Mouse (Mus musculus): Measurements from ENCODE around the gene Dpep3. TPM values are rescaled to one million over a fixed set of nuclear protein-coding genes. Genes with fewer than 3 reads are reported as not detected.

Dpep3 gene
- polyA plus RNA-seq, 1 experiment from 2014 or later, result not detected

- Histone ChIP-seq H3K9me3 (no peaks in the 10 kb centered on the region), H3K4me1 (replicated peaks) (no peaks in the 10 kb centered on the region), H3K4me2 (no peak overlapping the region), H3K27me3 (peaks cover 21% of the 10 kb centered on the region), H3K4me3 (no peak overlapping the region), H3K36me3 (no peaks in the 10 kb centered on the region), H3K9ac (no peak overlapping the region), H3K27ac (replicated peaks) (no peak overlapping the region)
- ATAC-seq (ENCODE audit: low read depth), result no peak
- WGBS, result 70% methylated on average over 8 of the region's 8 CpGs
Observed at GRCm38 (mm10) chr8:105971019-105971720, 8.1 kb downstream of the Dpep3 start.

GRCm38 (mm10) chr8:105969367-105969766 is 9.9 kb downstream of the Dpep3 start:
- Histone ChIP-seq H3K9me3 (no peaks in the 10 kb centered on the region), H3K4me2 (no peak overlapping the region), H3K4me3 (no peak overlapping the region), H3K27ac (replicated peaks) (no peak overlapping the region), H3K27me3 (peaks cover 39% of the 10 kb centered on the region), H3K4me1 (replicated peaks) (peaks cover 11% of the 10 kb centered on the region), H3K36me3 (no peaks in the 10 kb centered on the region), H3K9ac (no peak overlapping the region)
- ATAC-seq (ENCODE audit: low read depth), result no peak
- WGBS, result 79% methylated on average over 1 of the region's 1 CpGs

DNA sequence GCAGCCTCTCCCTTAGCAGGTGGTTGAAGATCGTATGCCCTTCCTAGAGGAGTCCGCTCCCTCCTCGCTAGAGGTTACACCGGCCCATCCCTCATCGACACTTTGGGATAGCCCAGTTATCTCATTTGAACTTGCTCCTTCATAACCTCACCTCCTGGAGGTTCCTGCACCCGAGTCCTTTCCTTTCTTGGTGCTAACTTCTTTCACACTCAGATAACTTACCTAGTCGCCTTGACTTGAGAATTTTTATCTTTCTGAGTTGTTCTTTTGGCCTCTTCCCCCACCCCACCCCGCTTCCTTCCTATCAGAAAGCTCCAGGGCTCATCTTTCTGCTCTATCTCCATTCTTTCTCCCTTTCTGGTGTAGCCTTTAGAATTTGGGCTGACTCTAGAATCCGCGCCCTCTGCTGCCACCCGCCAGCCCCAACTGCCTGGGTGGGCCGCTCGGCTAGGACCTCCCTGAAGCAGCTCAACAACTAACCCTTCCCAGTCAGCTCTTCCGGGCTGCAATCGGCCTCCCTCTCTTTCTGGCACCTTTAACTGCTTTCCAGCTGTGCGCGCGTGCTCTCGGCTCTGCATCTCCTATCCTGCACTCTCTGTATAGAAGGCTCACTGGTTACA is 12.4 kb downstream of the Dpep3 start:
- peak overlapping the region; percentile 4; the same call in 1 of the 2 replicates for H3K4me3 ChIP-seq

GRCm38 (mm10) chr8:105965905-105966341 is 13.3 kb downstream of the Dpep3 start, which contains the start of gene Slc12a4:
Gene Slc12a4 (minus strand): TSS chr8:105966097.
- H3K27ac ChIP-seq (replicated peaks), result no peak within 1 kb of the TSS
- H3K27me3 ChIP-seq, result peaks cover 45% of the 10 kb centered on the region
- peak within 1 kb of the TSS; percentile 50 for H3K4me3 ChIP-seq
- peak; percentile 71 for ATAC-seq (ENCODE audit: low read depth)
- WGBS, result under 1% methylated on average over 35 of the region's 47 CpGs
- no peaks in the 10 kb centered on the region for H3K36me3 ChIP-seq
- H3K4me2 ChIP-seq, result peak within 1 kb of the TSS; percentile 60
- H3K4me1 ChIP-seq (replicated peaks), result peaks cover 11% of the 10 kb centered on the region
- H3K9me3 ChIP-seq, result no peaks in the 10 kb centered on the region
- H3K9ac ChIP-seq, result peak within 1 kb of the TSS; percentile 68

More for the DNA sequence above, 12.4 kb downstream of the Dpep3 start:
- no peak overlapping the region for H3K27ac ChIP-seq (replicated peaks)
- no peaks in the 10 kb centered on the region for H3K9me3 ChIP-seq
- no peaks in the 10 kb centered on the region for H3K36me3 ChIP-seq
- WGBS, result 8% methylated on average over 19 of the region's 19 CpGs
- H3K27me3 ChIP-seq, result peaks cover 45% of the 10 kb centered on the region
- H3K9ac ChIP-seq, result no peak overlapping the region
- ATAC-seq (ENCODE audit: low read depth), result no peak
- H3K4me2 ChIP-seq, result peak overlapping the region; percentile 60
- peaks cover 11% of the 10 kb centered on the region for H3K4me1 ChIP-seq (replicated peaks)

DNA sequence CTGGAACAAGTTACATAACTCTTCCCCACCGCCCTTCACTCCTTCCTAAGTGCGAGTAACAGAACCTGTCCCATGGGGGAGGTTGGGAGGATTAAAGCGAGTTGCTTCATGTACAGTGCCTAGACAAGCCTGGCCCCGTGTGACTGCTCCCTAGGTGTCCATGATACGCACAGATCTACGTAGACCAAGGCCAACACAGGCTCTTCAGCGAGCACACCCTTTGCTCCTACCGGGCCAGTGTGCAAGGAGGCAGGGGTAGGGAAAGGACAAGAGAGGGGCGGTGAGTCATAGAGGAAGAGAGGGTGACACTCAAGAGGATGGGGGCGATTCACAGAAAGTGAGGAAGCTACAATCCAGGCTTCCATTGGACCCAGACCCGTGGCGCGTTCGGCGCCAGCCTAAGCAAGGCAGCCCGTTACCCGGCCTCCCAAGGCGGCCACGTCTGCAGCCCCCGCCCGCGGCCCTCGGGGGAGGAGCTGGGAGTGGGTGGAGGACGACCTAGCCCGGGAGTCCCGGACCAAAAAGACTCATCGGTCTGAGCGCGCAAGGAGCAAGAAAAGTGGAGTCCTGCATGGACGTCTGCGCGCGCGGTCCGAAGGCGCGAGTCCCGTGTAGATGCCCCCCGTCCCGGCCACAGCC is 13.8 kb downstream of the Dpep3 start:
- no peak overlapping the region for H3K27ac ChIP-seq (replicated peaks)
- peak overlapping the region; percentile 50 for H3K4me3 ChIP-seq
- WGBS, result 3% methylated on average over 34 of the region's 40 CpGs
- H3K9ac ChIP-seq, result peak overlapping the region; percentile 68
- peak; percentile 69 for ATAC-seq (ENCODE audit: low read depth)
- H3K27me3 ChIP-seq, result peaks cover 45% of the 10 kb centered on the region
- peak overlapping the region; percentile 60 for H3K4me2 ChIP-seq
- no peaks in the 10 kb centered on the region for H3K9me3 ChIP-seq
- peaks cover 11% of the 10 kb centered on the region for H3K4me1 ChIP-seq (replicated peaks)
- H3K36me3 ChIP-seq, result no peaks in the 10 kb centered on the region

DNA sequence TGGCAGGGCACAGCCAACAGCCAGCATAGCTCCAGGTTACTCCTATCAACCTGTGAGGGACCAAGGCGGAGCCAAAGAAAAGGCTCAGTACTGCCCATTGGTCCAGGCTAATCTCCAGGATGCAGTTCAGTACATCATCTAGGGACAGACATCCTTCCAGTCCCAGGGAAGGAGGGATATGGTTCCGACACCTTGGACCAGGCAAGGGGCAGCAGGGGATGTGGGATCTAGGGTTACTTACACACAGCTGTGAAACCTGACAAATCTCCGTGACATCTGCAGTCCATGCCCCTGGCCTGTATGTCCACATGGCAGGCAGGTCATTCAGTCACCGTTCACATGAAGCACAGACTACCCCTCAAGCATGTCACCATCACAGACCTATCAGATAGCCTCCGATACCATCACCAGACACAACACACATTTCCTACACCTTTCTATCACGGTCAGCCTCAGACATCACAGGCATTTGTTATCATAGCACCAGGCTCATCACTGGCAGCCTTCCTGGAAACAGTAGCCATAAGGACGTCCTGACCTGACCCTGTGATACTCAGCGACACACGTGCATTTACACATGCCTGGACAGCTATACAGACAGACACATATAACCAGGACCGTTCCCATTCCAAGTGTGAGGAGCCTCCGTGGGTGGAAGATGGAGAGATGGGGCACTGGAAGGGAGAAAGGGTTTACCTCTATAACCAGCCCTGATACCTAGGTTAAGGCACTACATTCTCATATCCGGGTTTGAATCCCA is 14.5 kb downstream of the Dpep3 start:
- no peaks in the 10 kb centered on the region for H3K36me3 ChIP-seq
- peaks cover 11% of the 10 kb centered on the region for H3K4me1 ChIP-seq (replicated peaks)
- no peak overlapping the region for H3K27ac ChIP-seq (replicated peaks)
- H3K4me2 ChIP-seq, result peak overlapping the region; percentile 60
- H3K9ac ChIP-seq, result peak overlapping the region; percentile 68; the same call in 1 of the 2 replicates
- H3K4me3 ChIP-seq, result peak overlapping the region; percentile 50
- H3K27me3 ChIP-seq, result peaks cover 45% of the 10 kb centered on the region
- H3K9me3 ChIP-seq, result no peaks in the 10 kb centered on the region
- 69% methylated on average over 12 of the region's 12 CpGs for WGBS
- ATAC-seq (ENCODE audit: low read depth), result no peak

GRCm38 (mm10) chr8:105961536-105961935 is 17.7 kb downstream of the Dpep3 start:
- Histone ChIP-seq H3K4me2 (no peak overlapping the region), H3K4me1 (replicated peaks) (peaks cover 11% of the 10 kb centered on the region), H3K27me3 (peaks cover 27% of the 10 kb centered on the region), H3K27ac (replicated peaks) (no peak overlapping the region), H3K36me3 (no peaks in the 10 kb centered on the region), H3K9me3 (no peaks in the 10 kb centered on the region), H3K4me3 (no peak overlapping the region), H3K9ac (no peak overlapping the region)
- WGBS, result 87% methylated on average over 10 of the region's 10 CpGs
- no peak for ATAC-seq (ENCODE audit: low read depth)

DNA sequence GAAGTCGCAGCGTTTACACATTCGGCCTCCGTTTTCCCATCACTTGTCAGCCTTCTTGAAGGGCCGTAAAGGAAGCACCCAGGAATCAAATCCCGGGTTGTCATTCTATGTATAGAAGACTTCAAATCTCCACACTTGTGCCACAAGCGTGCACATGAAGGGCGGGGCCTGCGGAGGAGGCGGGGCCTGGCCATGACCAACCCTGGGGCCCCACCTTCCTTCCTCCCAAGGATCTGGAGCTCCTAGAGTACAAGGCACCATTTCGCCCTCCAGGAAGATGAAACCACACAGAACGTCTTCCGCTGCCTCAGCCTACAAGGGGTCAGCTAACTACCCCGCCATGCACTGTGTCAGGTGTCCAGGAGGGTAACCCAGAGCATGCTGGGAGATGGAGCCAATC is 18.1 kb downstream of the Dpep3 start:
- Histone ChIP-seq H3K4me2 (no peak overlapping the region), H3K9ac (no peak overlapping the region), H3K9me3 (no peaks in the 10 kb centered on the region), H3K4me1 (replicated peaks) (peaks cover 11% of the 10 kb centered on the region), H3K36me3 (no peaks in the 10 kb centered on the region), H3K27ac (replicated peaks) (no peak overlapping the region), H3K4me3 (no peak overlapping the region), H3K27me3 (peaks cover 23% of the 10 kb centered on the region)
- ATAC-seq (ENCODE audit: low read depth), result no peak
- WGBS, result 78% methylated on average over 14 of the region's 14 CpGs

DNA sequence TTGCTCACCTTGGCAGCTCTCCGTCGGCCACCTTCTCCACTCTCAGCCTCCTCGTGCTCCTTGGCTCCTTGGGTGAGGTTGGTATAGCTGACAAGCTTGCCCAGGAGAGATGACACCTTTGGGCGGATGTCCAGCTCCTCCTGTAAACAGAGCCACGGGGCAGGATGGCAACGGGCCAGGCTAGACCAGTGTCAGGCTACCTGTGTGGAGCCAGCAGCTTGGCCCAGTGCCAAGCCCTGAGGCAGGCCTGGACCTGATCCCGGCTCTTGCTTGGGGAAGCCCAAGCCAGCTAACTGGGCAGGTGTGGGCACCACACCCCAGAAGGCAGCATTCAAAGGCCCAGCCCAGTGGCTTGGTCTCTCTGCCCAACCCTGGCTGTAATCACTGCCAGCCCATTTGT is 19.9 kb downstream of the Dpep3 start:
- WGBS, result 88% methylated on average over 7 of the region's 7 CpGs

GRCm38 (mm10) chr8:105957813-105958212 is 21.4 kb downstream of the Dpep3 start:
- Histone ChIP-seq H3K9me3 (no peaks in the 10 kb centered on the region), H3K27me3 (no peaks in the 10 kb centered on the region), H3K27ac (replicated peaks) (no peak overlapping the region), H3K36me3 (no peaks in the 10 kb centered on the region), H3K9ac (no peak overlapping the region), H3K4me1 (replicated peaks) (no peaks in the 10 kb centered on the region), H3K4me3 (no peak overlapping the region), H3K4me2 (no peak overlapping the region)
- ATAC-seq (ENCODE audit: low read depth), result no peak
- 84% methylated on average over 3 of the region's 4 CpGs for WGBS

More for the DNA sequence above, 19.9 kb downstream of the Dpep3 start:
- H3K4me2 ChIP-seq, result no peak overlapping the region
- no peak for ATAC-seq (ENCODE audit: low read depth)
- no peaks in the 10 kb centered on the region for H3K36me3 ChIP-seq
- H3K9ac ChIP-seq, result no peak overlapping the region
- H3K27me3 ChIP-seq, result peaks cover 5% of the 10 kb centered on the region
- H3K4me1 ChIP-seq (replicated peaks), result no peaks in the 10 kb centered on the region; the same call in 1 of the 2 replicates
- no peaks in the 10 kb centered on the region for H3K9me3 ChIP-seq
- no peak overlapping the region for H3K4me3 ChIP-seq
- no peak overlapping the region for H3K27ac ChIP-seq (replicated peaks)

- Histone ChIP-seq H3K27me3 (no peaks in the 10 kb centered on the region), H3K9me3 (no peaks in the 10 kb centered on the region), H3K4me1 (replicated peaks) (0 out of 2 replicates have a peak, but pooled peaks cover under 1% of the 10 kb centered on the region), H3K27ac (replicated peaks) (no peak overlapping the region), H3K9ac (no peak overlapping the region), H3K4me2 (no peak overlapping the region), H3K36me3 (no peaks in the 10 kb centered on the region), H3K4me3 (no peak overlapping the region)
- no peak for ATAC-seq (ENCODE audit: low read depth)
- 92% methylated on average over 4 of the region's 4 CpGs for WGBS
Observed at GRCm38 (mm10) chr8:105956556-105956955, 22.7 kb downstream of the Dpep3 start.
